ENCODE assay signal across 14 mouse cellular contexts in the genomic region with DNA sequence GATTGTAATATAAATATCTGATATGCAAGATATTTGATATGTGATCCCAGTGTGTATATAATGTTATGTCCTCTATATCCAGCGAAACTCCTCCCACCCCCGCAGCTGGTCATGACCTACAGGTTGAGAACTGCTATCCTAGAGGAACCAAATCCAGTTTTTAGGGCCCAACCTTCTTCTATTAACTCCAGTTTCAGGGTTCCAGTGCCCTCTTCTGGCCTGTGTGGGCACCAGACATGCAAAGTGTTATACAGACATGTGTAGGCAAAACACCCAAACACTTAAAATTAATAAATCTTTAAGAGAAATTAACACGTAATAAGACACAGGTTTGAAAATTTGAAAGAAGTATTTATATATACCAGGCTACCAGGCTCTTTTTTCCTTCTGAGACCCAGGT. TPM values are rescaled to one million over a fixed set of nuclear protein-coding genes. Genes with fewer than 3 reads are reported as not detected.
DNase-seq lines count a peak whose midpoint lies in the region; ATAC-seq and TF ChIP-seq lines count a peak whose summit lies in the region.
"Had no signal": no experiment of that assay in that cellular context is flagged by ENCODE, and none has a peak within 500 bp of the region (broad histone marks: within the 10 kb centered on the region; RNA-seq: fewer than 3 reads in every experiment).

No protein-coding gene starts in this region.

- H3K36me3 ChIP-seq in hindbrain, postnatal 0 days (ENCODE audit: insufficient read depth, low read length), result no peaks in the 10 kb centered on the region
- no peaks in the 10 kb centered on the region for H3K36me3 ChIP-seq in hindbrain, embryonic 16.5 days (ENCODE audit: control insufficient read depth, insufficient read depth, low read length)
- no peaks in the 10 kb centered on the region for H3K36me3 ChIP-seq in midbrain, postnatal 0 days (ENCODE audit: insufficient read depth, low read length)
- H3K36me3 ChIP-seq in midbrain, embryonic 16.5 days (ENCODE audit: control insufficient read depth, insufficient read depth, low read length), result no peaks in the 10 kb centered on the region
- H3K36me3 ChIP-seq in splenic B cell, adult 2 months (ENCODE audit: control insufficient read depth, insufficient read depth, low read length, poor library complexity, severe bottlenecking), result peaks cover 14% of the 10 kb centered on the region; the same call in 1 of the 2 replicates

- H3K4me1 ChIP-seq in hindbrain, postnatal 0 days (ENCODE audit: insufficient read depth, low read length), result no peaks in the 10 kb centered on the region
- no peaks in the 10 kb centered on the region for H3K4me1 ChIP-seq in hindbrain, embryonic 16.5 days (ENCODE audit: control insufficient read depth, insufficient read depth, low read depth, low read length)
- H3K4me1 ChIP-seq in midbrain, postnatal 0 days (ENCODE audit: insufficient read depth, low read length), result no peaks in the 10 kb centered on the region
- H3K4me1 ChIP-seq in midbrain, embryonic 16.5 days (ENCODE audit: control insufficient read depth, insufficient read depth, low read length), result no peaks in the 10 kb centered on the region
- H3K4me1 ChIP-seq in bone marrow, adult 2 months (ENCODE audit: control insufficient read depth, insufficient read depth, low read length), result peaks cover 1% of the 10 kb centered on the region; the same call in 1 of the 2 replicates
- H3K4me1 ChIP-seq: embryonic facial prominence, embryonic 13.5 days; hindbrain, embryonic 12.5 days had no signal

- no peak for TF ChIP-seq POLR2A in bone marrow, adult 2 months (IDR thresholded peaks at IDR 0.05; ENCODE audit: borderline replicate concordance, control insufficient read depth, low read depth, low read length)

- H3K4me2 ChIP-seq in hindbrain, postnatal 0 days (ENCODE audit: low read depth, low read length), result no peak overlapping the region
- H3K4me2 ChIP-seq in hindbrain, embryonic 16.5 days (ENCODE audit: low read length), result no peak overlapping the region
- no peak overlapping the region for H3K4me2 ChIP-seq in midbrain, postnatal 0 days (ENCODE audit: low read depth, low read length, poor library complexity, severe bottlenecking)
- no peak overlapping the region for H3K4me2 ChIP-seq in midbrain, embryonic 16.5 days (ENCODE audit: low read length)
- H3K4me2 ChIP-seq: embryonic facial prominence, embryonic 13.5 days; heart, embryonic 11.5 days; hindbrain, embryonic 12.5 days had no signal

- WGBS in hindbrain, postnatal 0 days, result 97% methylated on average over 3 of the region's 3 CpGs
- 93% methylated on average over 3 of the region's 3 CpGs for WGBS in hindbrain, embryonic 16.5 days
- whole genome bisulfite sequencing in midbrain, postnatal 0 days, result 96% methylated on average over 3 of the region's 3 CpGs
- WGBS in midbrain, embryonic 16.5 days, result 96% methylated on average over 3 of the region's 3 CpGs
- WGBS in bone marrow, adult 2 months, result 87% methylated on average over 3 of the region's 3 CpGs

- ATAC-seq in hindbrain, postnatal 0 days, result no peak
- no peak for ATAC-seq in hindbrain, embryonic 16.5 days
- ATAC-seq in midbrain, postnatal 0 days (ENCODE audit: low FRiP score), result no peak
- ATAC-seq in midbrain, embryonic 16.5 days, result no peak

- H3K27ac ChIP-seq in hindbrain, postnatal 0 days, result no peak overlapping the region
- H3K27ac ChIP-seq in hindbrain, embryonic 16.5 days (ENCODE audit: low read depth, low read length), result no peak overlapping the region
- H3K27ac ChIP-seq in midbrain, postnatal 0 days (ENCODE audit: low read depth, low read length), result no peak overlapping the region
- H3K27ac ChIP-seq in midbrain, embryonic 16.5 days (ENCODE audit: low read length), result no peak overlapping the region
- H3K27ac ChIP-seq in bone marrow, adult 2 months (ENCODE audit: control insufficient read depth, insufficient read depth, low read depth, low read length, poor library complexity), result no peak overlapping the region
- H3K27ac ChIP-seq: embryonic facial prominence, embryonic 13.5 days; hindbrain, embryonic 12.5 days had no signal

- H3K9me3 ChIP-seq in hindbrain, postnatal 0 days (ENCODE audit: low read length), result no peaks in the 10 kb centered on the region
- no peaks in the 10 kb centered on the region for H3K9me3 ChIP-seq in hindbrain, embryonic 16.5 days (ENCODE audit: control insufficient read depth, low read length)
- no peaks in the 10 kb centered on the region for H3K9me3 ChIP-seq in midbrain, postnatal 0 days (ENCODE audit: low read length)
- H3K9me3 ChIP-seq in midbrain, embryonic 16.5 days (replicated peaks; ENCODE audit: control insufficient read depth, low read length, poor library complexity, severe bottlenecking), result no peaks in the 10 kb centered on the region
- H3K9me3 ChIP-seq: embryonic facial prominence, embryonic 13.5 days; hindbrain, embryonic 12.5 days had no signal

- H3K4me3 ChIP-seq in hindbrain, postnatal 0 days (ENCODE audit: low read length), result no peak overlapping the region
- no peak overlapping the region for H3K4me3 ChIP-seq in hindbrain, embryonic 16.5 days (ENCODE audit: low read length)
- no peak overlapping the region for H3K4me3 ChIP-seq in midbrain, postnatal 0 days (ENCODE audit: low read depth, low read length)
- no peak overlapping the region for H3K4me3 ChIP-seq in midbrain, embryonic 16.5 days (ENCODE audit: low read depth, low read length)
- no peak overlapping the region for H3K4me3 ChIP-seq in bone marrow, adult 2 months (replicated peaks; ENCODE audit: control insufficient read depth, low read depth, low read length)
- H3K4me3 ChIP-seq: embryonic facial prominence, embryonic 13.5 days; hindbrain, embryonic 12.5 days had no signal

- H3K9ac ChIP-seq in hindbrain, postnatal 0 days (replicated peaks; ENCODE audit: low read length), result no peak overlapping the region
- no peak overlapping the region for H3K9ac ChIP-seq in hindbrain, embryonic 16.5 days (ENCODE audit: low read depth, low read length)
- no peak overlapping the region for H3K9ac ChIP-seq in midbrain, postnatal 0 days (replicated peaks; ENCODE audit: low read length, poor library complexity, severe bottlenecking)
- no peak overlapping the region for H3K9ac ChIP-seq in midbrain, embryonic 16.5 days (ENCODE audit: low read depth, low read length)
- H3K9ac ChIP-seq: embryonic facial prominence, embryonic 13.5 days; hindbrain, embryonic 12.5 days had no signal

- no peaks in the 10 kb centered on the region for H3K27me3 ChIP-seq in hindbrain, postnatal 0 days (ENCODE audit: insufficient read depth, low read length)
- H3K27me3 ChIP-seq in hindbrain, embryonic 16.5 days (replicated peaks; ENCODE audit: control insufficient read depth, insufficient read depth, low read length), result no peaks in the 10 kb centered on the region
- no peaks in the 10 kb centered on the region for H3K27me3 ChIP-seq in midbrain, postnatal 0 days (ENCODE audit: insufficient read depth, low read length)
- H3K27me3 ChIP-seq in midbrain, embryonic 16.5 days (ENCODE audit: control insufficient read depth, insufficient read depth, low read depth, low read length), result no peaks in the 10 kb centered on the region
- no peaks in the 10 kb centered on the region for H3K27me3 ChIP-seq in splenic B cell, adult 2 months (ENCODE audit: control insufficient read depth, insufficient read depth, low read length, poor library complexity, severe bottlenecking)
- H3K27me3 ChIP-seq: embryonic facial prominence, embryonic 13.5 days; hindbrain, embryonic 12.5 days had no signal

- TF ChIP-seq CTCF in hindbrain, postnatal 0 days (IDR thresholded peaks at IDR 0.05; ENCODE audit: low read depth), result peak; percentile 40
- peak; percentile 44 for TF ChIP-seq CTCF in midbrain, postnatal 0 days (IDR thresholded peaks at IDR 0.05)
- peak; percentile 16; the same call in 1 of the 2 replicates for TF ChIP-seq CTCF in bone marrow, adult 2 months (IDR thresholded peaks at IDR 0.05; ENCODE audit: control insufficient read depth, insufficient read depth, low read length)

- no peak for DNase-seq in hindbrain, postnatal 0 days (ENCODE audit: low spot score)
- DNase-seq in midbrain, postnatal 0 days (ENCODE audit: low spot score), result no peak
- DNase-seq in splenic B cell, adult 2 months (ENCODE audit: low read depth, low spot score), result peak; percentile 45
- no peak for DNase-seq in embryo, embryonic 10 days (ENCODE audit: low spot score)
- DNase-seq in layer of hippocampus, postnatal 25 days (ENCODE audit: extremely low spot score in 1 of 2, low spot score in 1 of 2), result no peak
- DNase-seq: adrenal gland, adult 8-10 months; cerebellum, adult 11-12 months; left cerebral cortex, postnatal 4 days had no signal

RNA-seq across cellular contexts. Expression of a gene that starts 11.6 kb away (rescaled TPM):
- 65.2 and 66.5 TPM in 2 replicates for total RNA-seq in hindbrain, postnatal 0 days (2014; rRNA removed)
- 79.4 and 80.3 TPM in 2 replicates for polyA plus RNA-seq in hindbrain, postnatal 0 days (2015; fragmentation: Nextera tagmentation; extraction: Ambion mirVana)
- 51.6 and 57.2 TPM in 2 replicates for polyA plus RNA-seq in hindbrain, embryonic 16.5 days (2015; fragmentation: Nextera tagmentation; extraction: Ambion mirVana)
- 59.8 and 61.2 TPM in 2 replicates for total RNA-seq in midbrain, postnatal 0 days (2014; rRNA removed)
- polyA plus RNA-seq in midbrain, postnatal 0 days (2015; fragmentation: Nextera tagmentation; extraction: Ambion mirVana), result 76.3 and 79.8 TPM in 2 replicates
- polyA plus RNA-seq in midbrain, embryonic 16.5 days (2015; fragmentation: Nextera tagmentation; extraction: Ambion mirVana), result 47.9 and 49.2 TPM in 2 replicates
- polyA plus RNA-seq in bone marrow, adult 2 months (2011; ENCODE audit: insufficient read depth, insufficient read length, low replicate concordance, missing spikeins), result 5.6 and 13.2 TPM in 2 replicates
- 10 to 100 TPM; 36.0 to 37.9 TPM for total RNA-seq in layer of hippocampus, postnatal 25 days (2021)

RNA-seq across cellular contexts. Expression of a gene that starts 11.6 kb away (rescaled TPM):
- 105 and 106 TPM in 2 replicates for total RNA-seq in hindbrain, postnatal 0 days (2014; rRNA removed)
- 268 and 276 TPM in 2 replicates for polyA plus RNA-seq in hindbrain, postnatal 0 days (2015; fragmentation: Nextera tagmentation; extraction: Ambion mirVana)
- polyA plus RNA-seq in hindbrain, embryonic 16.5 days (2015; fragmentation: Nextera tagmentation; extraction: Ambion mirVana), result 278 TPM in 2 replicates
- total RNA-seq in midbrain, postnatal 0 days (2014; rRNA removed), result 120 and 124 TPM in 2 replicates
- 242 and 252 TPM in 2 replicates for polyA plus RNA-seq in midbrain, postnatal 0 days (2015; fragmentation: Nextera tagmentation; extraction: Ambion mirVana)
- 273 and 286 TPM in 2 replicates for polyA plus RNA-seq in midbrain, embryonic 16.5 days (2015; fragmentation: Nextera tagmentation; extraction: Ambion mirVana)
- 138 and 223 TPM in 2 replicates for polyA plus RNA-seq in bone marrow, adult 2 months (2011; ENCODE audit: insufficient read depth, insufficient read length, low replicate concordance, missing spikeins)
- total RNA-seq in layer of hippocampus, postnatal 25 days (2021), result 100 to 1,000 TPM; 167 to 187 TPM

RNA-seq across cellular contexts. Expression of a gene that starts 20.9 kb away (rescaled TPM):
- 22.5 and 27.1 TPM in 2 replicates for total RNA-seq in hindbrain, postnatal 0 days (2014; rRNA removed)
- 28.5 and 32.9 TPM in 2 replicates for polyA plus RNA-seq in hindbrain, postnatal 0 days (2015; fragmentation: Nextera tagmentation; extraction: Ambion mirVana)
- 23.3 and 26.3 TPM in 2 replicates for polyA plus RNA-seq in hindbrain, embryonic 16.5 days (2015; fragmentation: Nextera tagmentation; extraction: Ambion mirVana)
- 27.7 and 30.2 TPM in 2 replicates for total RNA-seq in midbrain, postnatal 0 days (2014; rRNA removed)
- 28.1 and 30.9 TPM in 2 replicates for polyA plus RNA-seq in midbrain, postnatal 0 days (2015; fragmentation: Nextera tagmentation; extraction: Ambion mirVana)
- 30.2 and 33.6 TPM in 2 replicates for polyA plus RNA-seq in midbrain, embryonic 16.5 days (2015; fragmentation: Nextera tagmentation; extraction: Ambion mirVana)
- polyA plus RNA-seq in bone marrow, adult 2 months (2011; ENCODE audit: insufficient read depth, insufficient read length, low replicate concordance, missing spikeins), result 1.7 and 15.2 TPM in 2 replicates
- 10 to 100 TPM; 28.5 to 31.6 TPM for total RNA-seq in layer of hippocampus, postnatal 25 days (2021)

RNA-seq across cellular contexts. Expression of a gene that starts 21.1 kb away (rescaled TPM):
- 224 and 226 TPM in 2 replicates for total RNA-seq in hindbrain, postnatal 0 days (2014; rRNA removed)
- polyA plus RNA-seq in hindbrain, postnatal 0 days (2015; fragmentation: Nextera tagmentation; extraction: Ambion mirVana), result 426 and 460 TPM in 2 replicates
- 451 and 453 TPM in 2 replicates for polyA plus RNA-seq in hindbrain, embryonic 16.5 days (2015; fragmentation: Nextera tagmentation; extraction: Ambion mirVana)
- 225 and 226 TPM in 2 replicates for total RNA-seq in midbrain, postnatal 0 days (2014; rRNA removed)
- 430 and 447 TPM in 2 replicates for polyA plus RNA-seq in midbrain, postnatal 0 days (2015; fragmentation: Nextera tagmentation; extraction: Ambion mirVana)
- 434 and 456 TPM in 2 replicates for polyA plus RNA-seq in midbrain, embryonic 16.5 days (2015; fragmentation: Nextera tagmentation; extraction: Ambion mirVana)
- 1,398 and 2,156 TPM in 2 replicates for polyA plus RNA-seq in bone marrow, adult 2 months (2011; ENCODE audit: insufficient read depth, insufficient read length, low replicate concordance, missing spikeins)
- 10 to 100 TPM; 64.8 to 76.7 TPM for total RNA-seq in layer of hippocampus, postnatal 25 days (2021)

RNA-seq across cellular contexts. Expression of a gene that starts 27.3 kb away (rescaled TPM):
- total RNA-seq in hindbrain, postnatal 0 days (2014; rRNA removed), result 79.8 and 108 TPM in 2 replicates
- 114 and 118 TPM in 2 replicates for polyA plus RNA-seq in hindbrain, postnatal 0 days (2015; fragmentation: Nextera tagmentation; extraction: Ambion mirVana)
- 142 and 145 TPM in 2 replicates for polyA plus RNA-seq in hindbrain, embryonic 16.5 days (2015; fragmentation: Nextera tagmentation; extraction: Ambion mirVana)
- total RNA-seq in midbrain, postnatal 0 days (2014; rRNA removed), result 80.7 and 107 TPM in 2 replicates
- 122 and 142 TPM in 2 replicates for polyA plus RNA-seq in midbrain, postnatal 0 days (2015; fragmentation: Nextera tagmentation; extraction: Ambion mirVana)
- polyA plus RNA-seq in midbrain, embryonic 16.5 days (2015; fragmentation: Nextera tagmentation; extraction: Ambion mirVana), result 149 and 163 TPM in 2 replicates
- polyA plus RNA-seq in bone marrow, adult 2 months (2011; ENCODE audit: insufficient read depth, insufficient read length, low replicate concordance, missing spikeins), result 2.3 TPM in 2 replicates
- 100 to 1,000 TPM in 1 of 2 experiments, 10 to 100 TPM in 1; 93.0 to 121 TPM for total RNA-seq in layer of hippocampus, postnatal 25 days (2021)
